Mouse (Mus musculus) forebrain, embryonic 11.5 days (tissue): ENCODE data around the gene Methig1. TPM values are rescaled to one million over a fixed set of nuclear protein-coding genes. Genes with fewer than 3 reads are reported as not detected.

Source experiments
- ATAC-seq: fragments of 200-750 bp; cut with Nextera tagmentation; replicated peaks from 2 replicates; pipeline ENCODE4 v1.8.0; 2017; ENCODE audit warnings: moderate TSS enrichment; ENCODE audit not compliant: low FRiP score
- DNase-seq: peaks from one replicate; pipeline ENCODE4 v3.0.0-alpha.2; 2017; ENCODE audit warnings: low spot score
- H3K27ac ChIP-seq: fragments of 300-500 bp; sonication (generic); 2 replicates; pipeline ENCODE4 v1.5.1; 2014; ENCODE audit warnings: low read depth, low read length
- H3K27me3 ChIP-seq: fragments of 300-500 bp; sonication (generic); 2 replicates; pipeline ENCODE4 v1.6.1; 2014; ENCODE audit warnings: mild to moderate bottlenecking, low read length, mixed read lengths; ENCODE audit not compliant: control insufficient read depth, insufficient read depth
- H3K36me3 ChIP-seq: fragments of 300-500 bp; sonication (generic); 2 replicates; pipeline ENCODE4 v1.6.1; 2014; ENCODE audit warnings: mild to moderate bottlenecking, low read length, moderate library complexity, mixed read lengths; ENCODE audit not compliant: control insufficient read depth, insufficient read depth
- H3K4me1 ChIP-seq: fragments of 300-500 bp; sonication (generic); replicated peaks from 2 replicates; pipeline ENCODE4 v1.6.1; 2014; ENCODE audit warnings: low read length, mixed read lengths; ENCODE audit not compliant: control insufficient read depth, insufficient read depth
- H3K4me2 ChIP-seq: fragments of 300-500 bp; sonication (generic); 2 replicates; pipeline ENCODE4 v1.6.1; 2014; ENCODE audit warnings: low read depth, mild to moderate bottlenecking, low read length, moderate library complexity, mixed read lengths; ENCODE audit not compliant: severe bottlenecking
- H3K4me3 ChIP-seq: fragments of 300-500 bp; sonication (generic); 2 replicates; pipeline ENCODE4 v1.5.1; 2014; ENCODE audit warnings: low read depth, low read length
- H3K9ac ChIP-seq: fragments of 300-500 bp; sonication (generic); 2 replicates; pipeline ENCODE4 v1.6.1; 2014; ENCODE audit warnings: low read length
- H3K9me3 ChIP-seq: fragments of 300-500 bp; sonication (generic); 2 replicates; pipeline ENCODE4 v1.6.1; 2016; ENCODE audit warnings: low read length, mixed read lengths; ENCODE audit not compliant: control insufficient read depth
- WGBS: fragments of 180-500 bp; shearing (Covaris S2); extraction: QIAGEN DNeasy Blood & Tissue Kit; methylation state at CpG from one replicate; pipeline ENCODE4 v1.1.7; 2014; 5-methylcytosine and 5-hydroxymethylcytosine counted together
- polyA plus RNA-seq: library from polyadenylated mRNA; unstranded; fragments of >200 nt; fragmentation: Nextera tagmentation; extraction: Ambion mirVana; gene quantifications from 2 replicates; pipeline ENCODE4 v1.2.1, GENCODE M21; 2014

Gene Methig1
- polyA plus RNA-seq, 1 experiment from 2014 or later = not detected

DNA sequence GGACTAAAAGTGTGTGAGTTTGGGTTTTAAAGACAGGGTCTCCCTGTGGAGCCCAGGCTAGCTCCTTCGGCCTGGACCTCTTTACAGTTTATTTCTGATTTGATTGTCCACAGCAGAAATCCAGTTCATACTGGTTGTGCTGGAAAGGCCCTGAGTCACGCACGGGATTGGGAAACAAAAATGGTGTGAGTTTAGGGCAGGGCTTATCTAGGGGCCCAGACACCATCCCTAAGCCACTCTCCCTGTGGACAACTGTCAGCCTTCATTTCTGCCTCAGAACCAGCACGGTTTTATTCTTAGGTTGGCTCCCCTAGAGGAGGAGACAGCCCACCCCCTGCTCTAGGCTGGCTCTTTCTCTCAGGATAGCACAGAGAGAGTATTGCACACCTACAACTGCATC is 80.3 kb downstream of the Methig1 start:
- no peaks in the 10 kb centered on the region for H3K27me3 ChIP-seq
- DNase-seq (no peak), ATAC-seq (no peak)
- H3K4me1 ChIP-seq = no peaks in the 10 kb centered on the region
- H3K9me3 ChIP-seq = no peaks in the 10 kb centered on the region
- H3K4me2 ChIP-seq = no peak overlapping the region
- no peak overlapping the region for H3K9ac ChIP-seq
- WGBS = 72% methylated on average over 4 of the region's 4 CpGs
- H3K4me3 ChIP-seq = no peak overlapping the region
- no peaks in the 10 kb centered on the region for H3K36me3 ChIP-seq
- H3K27ac ChIP-seq = no peak overlapping the region

Other genes with a start within 250 kb of the Methig1 start
- gene Atf1, start 125.3 kb upstream of the Methig1 start, polyA plus RNA-seq = 43.3 and 45.5 TPM in 2 replicates
- gene Tmprss12, start 72.3 kb upstream of the Methig1 start, polyA plus RNA-seq = not detected in 2 replicates
- gene Mettl7a1, start 49.0 kb upstream of the Methig1 start, polyA plus RNA-seq = 3.2 and 3.9 TPM in 2 replicates
- gene Mettl7a3, start 18.2 kb upstream of the Methig1 start, polyA plus RNA-seq = not detected in 2 replicates
- not detected in 2 replicates for gene Mettl7a2, start 51 bp downstream of the Methig1 start, polyA plus RNA-seq
- gene Higd1c, start 11.4 kb downstream of the Methig1 start, polyA plus RNA-seq = not detected in 2 replicates
- not detected in 2 replicates for gene Gm5475, start 69.0 kb downstream of the Methig1 start, polyA plus RNA-seq
- 18.0 and 23.2 TPM in 2 replicates for gene Slc11a2, start 71.9 kb downstream of the Methig1 start, polyA plus RNA-seq
- gene Letmd1, start 115.9 kb downstream of the Methig1 start, polyA plus RNA-seq = 41.3 and 46.6 TPM in 2 replicates
- 26.3 and 26.4 TPM in 2 replicates for gene Csrnp2, start 142.3 kb downstream of the Methig1 start, polyA plus RNA-seq
- gene Tfcp2, start 198.9 kb downstream of the Methig1 start, polyA plus RNA-seq = 31.7 and 32.9 TPM in 2 replicates
- gene Pou6f1, start 246.8 kb downstream of the Methig1 start, polyA plus RNA-seq = 15.6 and 17.1 TPM in 2 replicates